Mouse (Mus musculus): ENCODE results near the gene Ppp1cc. TPM values are rescaled to one million over a fixed set of nuclear protein-coding genes. Genes with fewer than 3 reads are reported as not detected.
"Not testable (repeated sequence)": the region's sequence is repeated elsewhere in the genome, so short reads cannot be mapped to it uniquely, and the experiment has no call there.

The Ppp1cc gene
- polyA plus RNA-seq, 1 experiment from 2014 or later, result 198 TPM

- not testable (repeated sequence) for H3K4me2 ChIP-seq; H3K9me3 ChIP-seq (replicated peaks); H3K4me3 ChIP-seq; H3K27me3 ChIP-seq; H3K9ac ChIP-seq; H3K36me3 ChIP-seq; ATAC-seq (replicated peaks; ENCODE audit: insufficient number of reproducible peaks, insufficient read depth, low FRiP score, low read depth); H3K27ac ChIP-seq
- H3K4me1 ChIP-seq (replicated peaks), result peaks cover 39% of the 10 kb centered on the region
- 73% methylated on average over 2 of the region's 2 CpGs for WGBS
Observed at GRCm38 (mm10) chr5:122139771-122140170, 18.3 kb upstream of the Ppp1cc start.

- H3K9ac ChIP-seq, result no peak within 1 kb of the TSS
- no peak for ATAC-seq (replicated peaks; ENCODE audit: insufficient number of reproducible peaks, insufficient read depth, low FRiP score, low read depth)
- H3K4me3 ChIP-seq, result no peak within 1 kb of the TSS
- H3K9me3 ChIP-seq (replicated peaks), result no peaks in the 10 kb centered on the region
- 94% methylated on average over 3 of the region's 3 CpGs for WGBS
- no peaks in the 10 kb centered on the region for H3K36me3 ChIP-seq
- H3K4me1 ChIP-seq (replicated peaks), result peaks cover 34% of the 10 kb centered on the region
- H3K4me2 ChIP-seq, result no peak within 1 kb of the TSS
- H3K27ac ChIP-seq, result no peak within 1 kb of the TSS
- H3K27me3 ChIP-seq, result no peaks in the 10 kb centered on the region
Observed at GRCm38 (mm10) chr5:122140723-122141122, 17.4 kb upstream of the Ppp1cc start, which contains the start of gene Ccdc63. Gene Ccdc63 (minus strand): TSS chr5:122140823.

GRCm38 (mm10) chr5:122142230-122142992, 15.7 kb upstream of the Ppp1cc start:
- Histone ChIP-seq H3K36me3 (no peaks in the 10 kb centered on the region), H3K9me3 (replicated peaks) (no peaks in the 10 kb centered on the region), H3K27me3 (no peaks in the 10 kb centered on the region), H3K9ac (no peak overlapping the region), H3K4me1 (replicated peaks) (peaks cover 24% of the 10 kb centered on the region), H3K4me2 (no peak overlapping the region), H3K27ac (no peak overlapping the region), H3K4me3 (no peak overlapping the region)
- WGBS, result 60% methylated on average over 8 of the region's 8 CpGs
- no peak for ATAC-seq (replicated peaks; ENCODE audit: insufficient number of reproducible peaks, insufficient read depth, low FRiP score, low read depth)

- 46% methylated on average over 15 of the region's 15 CpGs for WGBS
- Histone ChIP-seq H3K9ac (no peak overlapping the region), H3K36me3 (no peaks in the 10 kb centered on the region), H3K27ac (peak overlapping the region; percentile 43), H3K4me3 (no peak overlapping the region), H3K4me2 (peak overlapping the region; percentile 28; the same call in 1 of the 2 replicates), H3K9me3 (replicated peaks) (no peaks in the 10 kb centered on the region), H3K27me3 (no peaks in the 10 kb centered on the region), H3K4me1 (replicated peaks) (peaks cover 22% of the 10 kb centered on the region)
- 0 out of 2 replicates have a peak, but pooled peaks have one; percentile 24 for ATAC-seq (replicated peaks; ENCODE audit: insufficient number of reproducible peaks, insufficient read depth, low FRiP score, low read depth)
Observed at GRCm38 (mm10) chr5:122143543-122143942, 14.5 kb upstream of the Ppp1cc start.

GRCm38 (mm10) chr5:122144825-122145224, 13.3 kb upstream of the Ppp1cc start:
- ATAC-seq (replicated peaks; ENCODE audit: insufficient number of reproducible peaks, insufficient read depth, low FRiP score, low read depth), result no peak
- no peaks in the 10 kb centered on the region for H3K36me3 ChIP-seq
- H3K9ac ChIP-seq, result no peak overlapping the region
- H3K4me1 ChIP-seq (replicated peaks), result peaks cover 22% of the 10 kb centered on the region
- H3K4me2 ChIP-seq, result peak overlapping the region; percentile 53
- WGBS, result 89% methylated on average over 4 of the region's 4 CpGs
- no peaks in the 10 kb centered on the region for H3K9me3 ChIP-seq (replicated peaks)
- H3K27me3 ChIP-seq, result no peaks in the 10 kb centered on the region
- H3K4me3 ChIP-seq, result no peak overlapping the region
- peak overlapping the region; percentile 89 for H3K27ac ChIP-seq

DNA sequence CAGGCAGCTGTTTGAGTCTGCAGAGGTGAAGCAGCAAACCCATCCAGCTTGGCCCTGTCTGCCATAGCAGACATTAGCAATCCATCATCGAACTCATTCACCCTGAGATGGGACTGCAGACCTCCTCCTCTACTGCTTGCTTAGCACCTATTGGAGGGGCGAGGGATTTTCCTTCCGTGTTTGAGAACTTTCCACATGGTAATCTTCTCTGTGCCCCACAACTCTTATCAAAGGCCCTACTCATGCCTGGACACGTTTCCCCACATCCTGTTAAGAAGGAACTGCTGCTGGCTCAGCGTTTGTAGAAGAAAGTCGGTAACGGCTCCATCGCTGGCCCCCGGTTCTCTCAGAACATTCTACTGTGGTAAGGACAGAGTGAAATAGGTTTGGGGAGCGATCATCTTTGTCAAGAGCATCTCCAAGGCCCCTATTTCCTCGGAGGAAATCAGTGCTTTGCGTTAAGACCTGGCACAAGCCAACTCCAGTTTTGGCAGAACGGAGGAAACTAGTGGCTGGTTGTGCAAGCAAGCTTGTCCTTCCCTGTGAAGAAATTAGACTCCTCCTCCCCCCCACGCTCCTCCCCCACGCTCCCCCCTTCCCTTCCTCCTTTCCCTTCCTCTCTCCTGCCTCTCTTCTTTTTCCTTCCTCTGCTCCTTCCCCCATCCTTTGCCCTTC, 12.6 kb upstream of the Ppp1cc start:
- Histone ChIP-seq H3K36me3 (no peaks in the 10 kb centered on the region), H3K9me3 (replicated peaks) (no peaks in the 10 kb centered on the region), H3K4me2 (peak overlapping the region; percentile 53), H3K9ac (no peak overlapping the region), H3K4me3 (peak overlapping the region; percentile 34), H3K4me1 (replicated peaks) (peaks cover 22% of the 10 kb centered on the region), H3K27me3 (no peaks in the 10 kb centered on the region), H3K27ac (peak overlapping the region; percentile 89)
- WGBS, result 45% methylated on average over 15 of the region's 15 CpGs
- ATAC-seq (replicated peaks; ENCODE audit: insufficient number of reproducible peaks, insufficient read depth, low FRiP score, low read depth), result peak; percentile 49; the same call in 1 of the 2 replicates

DNA sequence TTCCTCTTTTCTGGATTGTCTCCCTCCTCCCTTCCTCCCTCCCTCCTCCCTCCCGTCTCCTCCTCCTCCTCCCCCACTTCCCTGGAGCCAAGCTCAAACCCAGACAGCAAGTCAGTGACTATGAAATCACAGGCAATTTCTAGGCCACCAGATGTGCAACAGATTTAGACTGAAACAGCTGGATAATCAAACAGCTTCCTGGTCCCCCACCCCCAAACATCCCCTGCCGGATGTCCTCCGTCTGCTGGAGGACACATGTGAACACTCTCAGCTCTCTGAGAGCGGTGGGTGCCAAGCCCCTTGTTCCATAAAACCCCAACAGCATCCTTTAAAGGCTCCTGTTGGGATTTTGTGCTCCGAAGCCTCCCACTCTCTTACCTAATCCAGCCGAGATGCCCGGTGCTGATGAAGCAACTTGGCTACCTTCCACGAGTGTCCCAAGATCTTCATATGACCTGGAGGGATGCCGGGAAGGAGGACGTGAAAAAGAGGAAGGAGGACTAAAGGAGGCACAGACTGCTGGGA, 12.0 kb upstream of the Ppp1cc start:
- Histone ChIP-seq H3K36me3 (no peaks in the 10 kb centered on the region), H3K4me3 (0 out of 2 replicates have a peak overlapping the region, but pooled peaks have one; percentile 34), H3K4me1 (replicated peaks) (peaks cover 22% of the 10 kb centered on the region), H3K27ac (peak overlapping the region; percentile 89), H3K27me3 (no peaks in the 10 kb centered on the region), H3K4me2 (peak overlapping the region; percentile 53), H3K9me3 (replicated peaks) (no peaks in the 10 kb centered on the region), H3K9ac (no peak overlapping the region)
- WGBS, result 34% methylated on average over 10 of the region's 10 CpGs
- ATAC-seq (replicated peaks; ENCODE audit: insufficient number of reproducible peaks, insufficient read depth, low FRiP score, low read depth), result peak; percentile 33; the same call in 1 of the 2 replicates

GRCm38 (mm10) chr5:122146609-122147008, 11.5 kb upstream of the Ppp1cc start:
- Histone ChIP-seq H3K9ac (no peak overlapping the region), H3K9me3 (replicated peaks) (no peaks in the 10 kb centered on the region), H3K4me3 (no peak overlapping the region), H3K27me3 (no peaks in the 10 kb centered on the region), H3K36me3 (no peaks in the 10 kb centered on the region), H3K4me1 (replicated peaks) (peaks cover 22% of the 10 kb centered on the region), H3K4me2 (peak overlapping the region; percentile 53; the same call in 1 of the 2 replicates), H3K27ac (peak overlapping the region; percentile 89)
- no peak for ATAC-seq (replicated peaks; ENCODE audit: insufficient number of reproducible peaks, insufficient read depth, low FRiP score, low read depth)

DNA sequence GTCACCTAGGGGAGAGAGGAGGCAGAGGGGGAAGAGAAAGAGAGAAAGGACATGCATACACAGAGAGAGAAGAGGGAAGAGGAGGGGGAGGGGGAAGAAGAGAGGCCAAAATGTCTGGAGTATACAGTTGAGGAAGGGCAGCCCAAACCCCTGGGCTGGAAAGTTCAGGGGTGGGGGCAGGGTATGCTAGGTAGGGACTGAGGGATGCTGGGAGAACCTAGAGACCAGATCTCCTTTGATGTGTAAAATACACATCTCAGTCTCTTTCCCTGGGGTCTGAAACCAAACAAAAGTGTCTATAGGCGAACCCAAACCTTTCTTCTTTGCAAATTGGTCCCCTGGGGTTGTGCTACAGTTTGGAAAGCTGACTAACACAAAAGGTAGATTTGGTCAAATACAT, 10.0 kb upstream of the Ppp1cc start:
- Histone ChIP-seq H3K27me3 (no peaks in the 10 kb centered on the region), H3K9me3 (replicated peaks) (no peaks in the 10 kb centered on the region), H3K4me3 (no peak overlapping the region), H3K4me2 (no peak overlapping the region), H3K27ac (no peak overlapping the region), H3K4me1 (replicated peaks) (peaks cover 22% of the 10 kb centered on the region), H3K9ac (no peak overlapping the region), H3K36me3 (no peaks in the 10 kb centered on the region)
- WGBS, result 74% methylated on average over 1 of the region's 1 CpGs
- no peak for ATAC-seq (replicated peaks; ENCODE audit: insufficient number of reproducible peaks, insufficient read depth, low FRiP score, low read depth)

DNA sequence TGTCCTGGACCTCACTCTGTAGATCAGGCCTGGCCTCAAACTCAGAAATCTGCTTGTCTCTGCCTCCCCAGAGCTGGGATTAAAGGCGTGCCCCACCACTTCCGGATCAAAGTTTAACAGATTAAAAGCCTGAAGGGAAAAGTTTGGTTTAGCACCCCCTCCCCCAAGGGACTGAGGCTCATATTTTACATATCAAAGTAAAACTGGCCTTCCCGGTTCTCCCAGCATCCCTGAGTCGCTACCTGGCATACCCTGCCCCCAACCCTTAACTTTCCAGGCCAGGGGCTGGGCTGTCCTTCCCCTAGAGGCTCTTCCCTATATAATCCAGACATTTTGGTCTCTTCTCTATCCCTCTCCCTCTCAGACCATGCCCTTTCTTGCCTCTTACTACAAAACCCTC, 8.8 kb upstream of the Ppp1cc start:
- ATAC-seq (replicated peaks; ENCODE audit: insufficient number of reproducible peaks, insufficient read depth, low FRiP score, low read depth), result no peak
- no peaks in the 10 kb centered on the region for H3K27me3 ChIP-seq
- no peaks in the 10 kb centered on the region for H3K36me3 ChIP-seq
- H3K4me2 ChIP-seq, result no peak overlapping the region
- H3K4me1 ChIP-seq (replicated peaks), result peaks cover 12% of the 10 kb centered on the region
- WGBS, result 69% methylated on average over 4 of the region's 4 CpGs
- H3K27ac ChIP-seq, result no peak overlapping the region
- H3K9ac ChIP-seq, result no peak overlapping the region
- H3K9me3 ChIP-seq (replicated peaks), result no peaks in the 10 kb centered on the region
- H3K4me3 ChIP-seq, result no peak overlapping the region

DNA sequence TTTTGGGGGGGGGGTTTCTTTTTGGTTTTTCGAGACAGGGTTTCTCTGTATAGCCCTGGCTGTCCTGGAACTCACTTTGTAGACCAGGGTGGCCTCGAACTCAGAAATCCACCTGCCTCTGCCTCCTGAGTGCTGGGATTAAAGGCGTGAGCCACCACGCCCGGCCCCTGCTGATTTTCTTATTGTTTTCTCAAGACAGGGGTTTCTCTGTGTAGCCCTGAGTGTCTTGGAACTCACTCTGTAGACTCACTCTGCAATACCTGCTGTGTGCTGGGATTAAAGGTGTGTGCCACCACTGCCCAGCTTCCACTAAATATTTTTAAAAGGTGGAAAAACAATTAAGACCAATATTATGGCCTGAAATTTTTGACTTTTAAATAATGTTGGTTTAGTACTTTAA, 5.6 kb upstream of the Ppp1cc start:
- H3K27me3 ChIP-seq; H3K27ac ChIP-seq; H3K4me2 ChIP-seq; H3K4me3 ChIP-seq; ATAC-seq (replicated peaks; ENCODE audit: insufficient number of reproducible peaks, insufficient read depth, low FRiP score, low read depth); H3K36me3 ChIP-seq; H3K9me3 ChIP-seq (replicated peaks); H3K9ac ChIP-seq: not testable (repeated sequence)
- WGBS, result 84% methylated on average over 5 of the region's 5 CpGs
- peaks cover 24% of the 10 kb centered on the region for H3K4me1 ChIP-seq (replicated peaks)
